Mouse (Mus musculus) MEL (cell line): Measurements from ENCODE around the gene Rbfox3.

Source experiments
- CTCF ChIP-seq, 3 experiments: IDR thresholded peaks in 2 of 3; conservative IDR thresholded peaks in 1 of 3; 2 replicates each; pipeline ENCODE4 v1.5.1; 2011 to 2012; ENCODE audit warnings: low read length in 3 of 3, low read depth in 2 of 3, mild to moderate bottlenecking in 2 of 3, improper control_type of control experiment in 1 of 3, inconsistent platforms in 1 of 3, mixed read lengths in 1 of 3, moderate library complexity in 1 of 3; ENCODE audit not compliant: control insufficient read depth in 1 of 3, insufficient read depth in 1 of 3, poor library complexity in 1 of 3, severe bottlenecking in 1 of 3
- MYB ChIP-seq: IDR thresholded peaks from 2 replicates; pipeline ENCODE4 v1.6.1; 2011; ENCODE audit warnings: mild to moderate bottlenecking, low read depth, low read length, improper control_type of control experiment
- POLR2A ChIP-seq, 2 experiments: IDR thresholded peaks; 2 replicates each; pipeline ENCODE4 v1.6.1; 2011 to 2012; ENCODE audit warnings: low read length in 2 of 2, mild to moderate bottlenecking in 2 of 2, control low read depth in 1 of 2, improper control_type of control experiment in 1 of 2, low read depth in 1 of 2, moderate library complexity in 1 of 2; ENCODE audit not compliant: control insufficient read depth in 1 of 2, insufficient read depth in 1 of 2, poor library complexity in 1 of 2

DNA sequence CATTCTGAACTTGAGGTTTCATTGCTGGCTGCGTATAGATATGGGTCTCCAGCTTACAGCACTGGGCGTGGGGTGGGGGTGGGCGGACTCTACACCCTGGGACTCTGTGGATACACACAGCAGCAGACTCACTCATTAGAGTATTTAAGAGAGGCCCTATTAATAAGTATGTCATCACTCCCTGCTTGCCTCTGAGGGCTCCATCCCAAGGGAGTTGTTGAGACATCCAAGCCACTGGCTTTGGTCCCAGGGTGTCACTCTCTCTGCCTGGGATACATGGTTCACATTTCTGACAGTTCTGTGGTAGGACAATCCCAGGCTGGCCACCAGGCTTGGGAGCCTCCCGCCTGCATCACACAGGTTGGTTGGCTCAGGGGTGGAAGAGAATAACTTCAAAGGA is 174.4 kb downstream of the Rbfox3 start:
- TF ChIP-seq MYB (no peak), CTCF (IDR thresholded peaks at IDR 0.05 in 2 of 3, conservative IDR thresholded peaks at IDR 0.05 in 1 of 3; ENCODE audit: control insufficient read depth in 1 of 3, insufficient read depth in 1 of 3, low read depth in 2 of 3, low read length in 3 of 3, poor library complexity in 1 of 3, severe bottlenecking in 1 of 3) (no peak), POLR2A (IDR thresholded peaks at IDR 0.05; ENCODE audit: control insufficient read depth in 1 of 2, insufficient read depth in 1 of 2, low read depth in 1 of 2, low read length in 2 of 2, poor library complexity in 1 of 2) (no peak)
